Mouse (Mus musculus) cerebellum, adult 2 months (tissue): Measurements from ENCODE around the gene Usp6nl. TPM values are rescaled to one million over a fixed set of nuclear protein-coding genes. Genes with fewer than 3 reads are reported as not detected.

ENCODE experiments used
- DNase-seq, 2 experiments: peaks; one replicate each; pipeline ENCODE4 v3.0.0; 2021
- H3K27ac ChIP-seq: fragments of 200-500 bp; 2 replicates; pipeline ENCODE4 v1.5.1; 2012; ENCODE audit warnings: low read length, control low read depth, inconsistent platforms; ENCODE audit not compliant: insufficient read depth
- H3K27me3 ChIP-seq: fragments of 200-500 bp; 2 replicates; pipeline ENCODE4 v1.6.1; 2012; ENCODE audit warnings: inconsistent platforms, mild to moderate bottlenecking, low read length, moderate library complexity; ENCODE audit not compliant: control insufficient read depth, insufficient read depth
- H3K4me1 ChIP-seq: fragments of 200-500 bp; 2 replicates; pipeline ENCODE4 v1.6.1; 2011; ENCODE audit warnings: low read length; ENCODE audit not compliant: control insufficient read depth, insufficient read depth
- H3K4me3 ChIP-seq: fragments of 200-500 bp; replicated peaks from 2 replicates; pipeline ENCODE3; 2011; ENCODE audit warnings: mild to moderate bottlenecking, low read depth, low read length, control low read depth; ENCODE audit not compliant: insufficient read depth
- CTCF ChIP-seq: fragments of 200-500 bp; IDR thresholded peaks from 2 replicates; pipeline ENCODE4 v1.5.1; 2011; ENCODE audit warnings: low read depth, mild to moderate bottlenecking, control low read depth, low read length, moderate library complexity, borderline replicate concordance; ENCODE audit not compliant: insufficient read depth
- POLR2A ChIP-seq: fragments of 200-500 bp; IDR thresholded peaks from 2 replicates; pipeline ENCODE4 v1.6.1; 2011; ENCODE audit warnings: low read length, control low read depth, borderline replicate concordance; ENCODE audit not compliant: insufficient read depth
- WGBS: fragments of 180-500 bp; shearing (Covaris S2); methylation state at CpG from one replicate; pipeline ENCODE4 v1.1.7; 2018; 5-methylcytosine and 5-hydroxymethylcytosine counted together
- polyA plus RNA-seq: library from polyadenylated mRNA; depleted of rRNA; stranded (reverse); fragments of >200 nt; gene quantifications from 2 replicates; pipeline ENCODE4 v1.2.3, GENCODE M21; 2012

Usp6nl gene
- polyA plus RNA-seq, 1 experiment, result 16.5 TPM

- Histone ChIP-seq H3K27ac (peak overlapping the region; percentile 73), H3K4me3 (peak overlapping the region; percentile 71), H3K27me3 (no peaks in the 10 kb centered on the region), H3K4me1 (no peaks in the 10 kb centered on the region)
- WGBS, result 29% methylated on average over 9 of the region's 9 CpGs
- DNase-seq, result peak in 1 of 2 experiments; percentile 7
- TF ChIP-seq CTCF, result no peak
- no peak for TF ChIP-seq POLR2A
Observed at GRCm38 (mm10) chr2:6321769-6322375, 595 bp upstream of the Usp6nl start.

GRCm38 (mm10) chr2:6322938-6323521, 563 bp downstream of the Usp6nl start:
- Histone ChIP-seq H3K27me3 (no peaks in the 10 kb centered on the region), H3K4me3 (peak overlapping the region; percentile 71), H3K27ac (peak overlapping the region; percentile 73), H3K4me1 (no peaks in the 10 kb centered on the region)
- WGBS, result under 1% methylated on average over 55 of the region's 70 CpGs
- TF ChIP-seq POLR2A (no peak), CTCF (no peak)
- peak in 1 of 2 experiments; percentile 53 for DNase-seq

- 65% methylated on average over 3 of the region's 3 CpGs for WGBS
- TF ChIP-seq POLR2A (no peak), CTCF (no peak)
- H3K4me1 ChIP-seq, result no peaks in the 10 kb centered on the region
- H3K27ac ChIP-seq, result no peak overlapping the region
- H3K27me3 ChIP-seq, result no peaks in the 10 kb centered on the region
- no peak for DNase-seq
- H3K4me3 ChIP-seq, result no peak overlapping the region
Observed at GRCm38 (mm10) chr2:6325646-6326045, 3.2 kb downstream of the Usp6nl start.

GRCm38 (mm10) chr2:6328927-6329326, 6.5 kb downstream of the Usp6nl start:
- TF ChIP-seq POLR2A (no peak), CTCF (no peak)
- no peak for DNase-seq
- Histone ChIP-seq H3K27ac (no peak overlapping the region), H3K4me3 (no peak overlapping the region), H3K4me1 (no peaks in the 10 kb centered on the region), H3K27me3 (no peaks in the 10 kb centered on the region)
- 85% methylated on average over 7 of the region's 7 CpGs for WGBS

- Histone ChIP-seq H3K27me3 (no peaks in the 10 kb centered on the region), H3K27ac (no peak overlapping the region), H3K4me1 (no peaks in the 10 kb centered on the region), H3K4me3 (no peak overlapping the region)
- 79% methylated on average over 8 of the region's 8 CpGs for WGBS
- TF ChIP-seq CTCF, result no peak
- no peak for TF ChIP-seq POLR2A
- no peak for DNase-seq
Observed at GRCm38 (mm10) chr2:6330756-6331155, 8.3 kb downstream of the Usp6nl start.

- Histone ChIP-seq H3K4me3 (no peak overlapping the region), H3K27me3 (no peaks in the 10 kb centered on the region), H3K27ac (no peak overlapping the region), H3K4me1 (no peaks in the 10 kb centered on the region)
- WGBS, result 86% methylated on average over 7 of the region's 7 CpGs
- DNase-seq, result no peak
- no peak for TF ChIP-seq CTCF
- no peak for TF ChIP-seq POLR2A
Observed at GRCm38 (mm10) chr2:6331324-6332137, 9.1 kb downstream of the Usp6nl start.

- no peaks in the 10 kb centered on the region; the same call in 1 of the 2 replicates for H3K4me1 ChIP-seq
- WGBS, result 83% methylated on average over 1 of the region's 1 CpGs
- H3K27ac ChIP-seq, result no peak overlapping the region
- no peaks in the 10 kb centered on the region for H3K27me3 ChIP-seq
- no peak overlapping the region for H3K4me3 ChIP-seq
- DNase-seq, result no peak
- TF ChIP-seq CTCF (no peak), POLR2A (no peak)
Observed at GRCm38 (mm10) chr2:6333570-6333969, 11.1 kb downstream of the Usp6nl start.
